Mouse (Mus musculus): ENCODE measurements around the gene Cdc42ep2. TPM values are rescaled to one million over a fixed set of nuclear protein-coding genes. Genes with fewer than 3 reads are reported as not detected.

Gene Cdc42ep2
- total RNA-seq, 2 experiments from 2014 or later, result 3.4 to 3.8 TPM

GRCm38 (mm10) chr19:5938516-5938915, 13.9 kb upstream of the Cdc42ep2 start:
- 0 out of 2 replicates have a peak overlapping the region, but pooled peaks have one; percentile 28 for H3K27ac ChIP-seq
- TF ChIP-seq CTCF (conservative IDR thresholded peaks at IDR 0.05), result no peak
- no peak overlapping the region for H3K4me3 ChIP-seq
- no peak for DNase-seq (ENCODE audit: low spot score in 2 of 2)

DNA sequence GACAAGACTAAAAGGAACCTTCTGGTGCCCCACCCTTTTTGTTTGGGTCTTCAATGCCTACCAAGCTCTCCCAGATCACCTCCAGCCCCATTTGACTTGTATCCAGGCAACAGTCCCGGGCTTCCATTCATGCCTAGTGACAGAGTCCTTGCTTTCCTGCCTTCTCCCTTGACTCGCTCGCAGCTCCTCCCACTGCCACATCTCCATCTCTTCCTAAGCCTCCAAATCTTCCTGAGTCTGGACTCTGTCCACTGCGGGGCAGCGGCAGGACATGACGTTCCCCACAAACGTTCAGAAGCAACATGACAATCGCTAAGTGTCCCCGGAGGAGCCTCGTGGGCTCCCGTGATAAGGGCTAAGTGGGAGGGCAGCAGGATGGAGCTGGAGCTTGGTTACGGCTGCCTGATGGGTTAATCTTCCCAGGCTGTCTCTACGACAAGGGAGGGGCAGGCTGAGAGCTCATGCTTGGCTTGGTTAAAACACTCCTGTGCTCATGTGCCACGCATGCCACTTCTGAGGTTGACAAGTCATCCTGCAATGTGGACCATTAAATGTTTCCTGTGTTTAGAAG, 13.3 kb upstream of the Cdc42ep2 start:
- H3K27ac ChIP-seq, result peak overlapping the region; percentile 28; the same call in 1 of the 2 replicates
- TF ChIP-seq CTCF (conservative IDR thresholded peaks at IDR 0.05), result no peak
- peak overlapping the region; percentile 19; the same call in 1 of the 2 replicates for H3K4me3 ChIP-seq
- no peak for DNase-seq (ENCODE audit: low spot score in 2 of 2)

GRCm38 (mm10) chr19:5937095-5937835, 12.6 kb upstream of the Cdc42ep2 start:
- no peak for TF ChIP-seq CTCF (conservative IDR thresholded peaks at IDR 0.05)
- DNase-seq (ENCODE audit: low spot score in 2 of 2), result no peak

GRCm38 (mm10) chr19:5935691-5936090, 11.1 kb upstream of the Cdc42ep2 start:
- no peak for DNase-seq (ENCODE audit: low spot score in 2 of 2)
- Histone ChIP-seq H3K4me3 (no peak overlapping the region), H3K27ac (no peak overlapping the region)
- TF ChIP-seq CTCF (conservative IDR thresholded peaks at IDR 0.05), result no peak

More at GRCm38 (mm10) chr19:5937095-5937835, 12.6 kb upstream of the Cdc42ep2 start:
- H3K4me3 ChIP-seq, result peak overlapping the region; percentile 19; the same call in 1 of the 2 replicates
- no peak overlapping the region for H3K27ac ChIP-seq

GRCm38 (mm10) chr19:5935266-5935665, 10.7 kb upstream of the Cdc42ep2 start:
- TF ChIP-seq CTCF (conservative IDR thresholded peaks at IDR 0.05), result no peak

DNA sequence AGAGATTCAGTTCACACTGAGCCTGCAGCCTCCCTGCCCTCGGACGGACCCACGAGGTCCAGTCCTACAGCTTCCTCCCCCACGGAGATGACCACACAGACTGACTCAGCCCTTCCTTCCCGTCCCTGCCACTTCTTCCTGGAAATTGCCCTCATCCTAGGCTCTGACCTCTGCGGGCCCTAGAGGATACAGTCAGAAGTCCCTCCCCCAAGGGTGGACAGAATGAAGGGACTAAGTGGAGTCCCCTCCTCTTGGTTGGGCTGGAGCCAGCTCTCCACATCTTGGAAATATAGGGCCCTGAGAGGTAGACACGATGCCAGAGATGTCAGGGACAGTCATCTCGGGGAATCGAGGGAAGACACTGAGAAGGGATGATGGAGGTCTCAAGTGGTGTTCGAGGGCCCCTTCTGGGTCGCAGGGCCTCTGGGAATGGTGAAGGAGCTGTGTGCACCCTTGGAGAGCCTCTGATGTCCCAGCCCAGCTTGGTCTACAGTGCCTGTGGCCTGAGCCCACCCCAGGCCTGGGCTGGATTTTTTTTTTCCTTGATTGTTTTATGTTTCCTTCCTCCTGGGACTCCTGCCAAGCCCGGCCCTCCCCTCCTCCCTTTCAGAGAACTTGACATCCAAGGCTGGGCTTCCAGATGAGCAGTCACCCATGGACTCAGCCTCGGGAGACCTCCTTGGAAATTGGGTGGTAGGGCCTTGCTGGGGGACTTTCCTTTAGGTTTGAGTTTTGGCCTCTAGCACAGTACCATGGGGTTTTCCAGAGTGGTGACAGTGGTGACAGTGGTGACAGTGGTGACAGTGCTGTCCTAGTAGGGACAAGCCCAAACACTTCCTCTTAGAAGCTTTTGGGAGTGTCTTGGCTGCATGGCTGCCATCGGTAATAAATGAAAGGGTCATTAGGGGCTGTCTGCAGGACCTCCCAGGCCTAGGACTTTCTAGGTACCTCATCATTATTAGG, 5.3 kb upstream of the Cdc42ep2 start:
- no peak for TF ChIP-seq CTCF (conservative IDR thresholded peaks at IDR 0.05)
- Histone ChIP-seq H3K27ac (no peak overlapping the region), H3K4me3 (no peak overlapping the region)
- no peak for DNase-seq (ENCODE audit: low spot score in 2 of 2)

More at GRCm38 (mm10) chr19:5935266-5935665, 10.7 kb upstream of the Cdc42ep2 start:
- Histone ChIP-seq H3K4me3 (no peak overlapping the region), H3K27ac (no peak overlapping the region)
- no peak for DNase-seq (ENCODE audit: low spot score in 2 of 2)

GRCm38 (mm10) chr19:5928546-5928945, 3.9 kb upstream of the Cdc42ep2 start:
- TF ChIP-seq CTCF (conservative IDR thresholded peaks at IDR 0.05), result no peak
- no peak for DNase-seq (ENCODE audit: low spot score in 2 of 2)
- no peak overlapping the region for H3K4me3 ChIP-seq
- no peak overlapping the region for H3K27ac ChIP-seq

DNA sequence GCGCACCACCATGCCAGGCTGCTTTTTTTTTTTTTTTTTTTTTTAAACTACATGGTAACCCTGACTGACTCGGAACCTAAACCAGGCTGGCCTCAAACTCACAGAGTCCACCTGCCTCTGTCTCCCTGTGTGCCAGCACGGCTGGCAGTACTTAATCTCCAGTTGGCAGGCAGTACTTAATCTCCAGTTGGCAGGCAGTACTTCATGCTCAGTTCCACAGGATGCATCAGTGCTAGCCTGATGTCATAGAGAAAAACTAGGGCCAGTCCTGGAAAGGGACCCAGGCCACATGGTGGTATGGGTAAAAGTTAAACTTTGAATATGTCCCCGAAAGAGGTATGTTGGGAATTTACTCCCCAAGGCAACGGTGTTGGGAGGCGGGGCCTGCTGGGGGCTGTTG, 3.5 kb upstream of the Cdc42ep2 start:
- DNase-seq (ENCODE audit: low spot score in 2 of 2), result no peak
- Histone ChIP-seq H3K4me3 (no peak overlapping the region), H3K27ac (no peak overlapping the region)
- no peak for TF ChIP-seq CTCF (conservative IDR thresholded peaks at IDR 0.05)

DNA sequence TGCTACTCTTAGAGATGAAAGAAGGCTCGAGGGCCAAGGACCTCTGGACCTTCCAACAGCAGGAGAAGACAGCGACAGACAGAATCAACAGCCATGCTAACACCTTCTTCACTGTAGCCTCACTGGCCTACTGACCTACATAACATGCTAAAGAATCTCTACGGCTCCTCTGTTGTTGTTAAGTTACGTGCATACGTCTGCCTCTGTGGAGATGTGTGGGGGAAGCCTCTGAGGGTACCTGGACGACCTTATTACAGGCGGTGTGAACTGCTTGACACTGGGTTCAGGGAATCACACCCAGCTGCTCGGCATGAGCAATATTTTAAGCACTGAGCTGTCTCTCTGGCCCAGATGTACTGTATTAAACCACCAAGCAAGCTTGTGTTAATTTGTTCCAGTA, 2.9 kb upstream of the Cdc42ep2 start:
- H3K27ac ChIP-seq, result no peak overlapping the region
- H3K4me3 ChIP-seq, result no peak overlapping the region
- no peak for TF ChIP-seq CTCF (conservative IDR thresholded peaks at IDR 0.05)
- DNase-seq (ENCODE audit: low spot score in 2 of 2), result no peak

DNA sequence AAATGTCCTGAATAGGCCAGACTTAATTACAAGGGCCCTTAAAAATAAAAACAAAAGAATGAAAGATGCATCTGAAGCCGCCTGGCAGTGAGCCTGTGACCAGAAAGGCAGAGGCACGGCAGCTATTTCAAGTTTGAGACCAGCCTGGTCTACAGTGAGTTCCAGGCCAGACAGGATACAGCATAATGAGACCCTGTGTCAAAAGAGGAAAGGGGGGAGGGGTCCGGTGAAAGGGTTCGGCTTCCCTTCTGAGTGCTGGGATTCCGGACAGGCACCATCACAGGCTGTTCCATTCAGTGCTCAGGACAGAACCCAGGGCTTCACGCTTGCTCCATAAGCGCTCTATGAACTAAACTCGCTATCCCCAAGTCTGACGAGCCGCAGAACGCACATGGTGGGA, 2.4 kb upstream of the Cdc42ep2 start:
- DNase-seq (ENCODE audit: low spot score in 2 of 2), result no peak
- no peak overlapping the region for H3K4me3 ChIP-seq
- TF ChIP-seq CTCF (conservative IDR thresholded peaks at IDR 0.05), result no peak
- no peak overlapping the region for H3K27ac ChIP-seq

- H3K27ac ChIP-seq, result peak overlapping the region; percentile 29
- no peak for TF ChIP-seq CTCF (conservative IDR thresholded peaks at IDR 0.05)
Observed at GRCm38 (mm10) chr19:5925311-5925855, 767 bp upstream of the Cdc42ep2 start.

GRCm38 (mm10) chr19:5923990-5924712, 465 bp downstream of the Cdc42ep2 start:
- DNase-seq (ENCODE audit: low spot score in 2 of 2), result peak; percentile 71 to 86
- TF ChIP-seq CTCF (conservative IDR thresholded peaks at IDR 0.05), result peak; percentile 92
- Histone ChIP-seq H3K27ac (peak overlapping the region; percentile 77), H3K4me3 (peak overlapping the region; percentile 70)

More at GRCm38 (mm10) chr19:5925311-5925855, 767 bp upstream of the Cdc42ep2 start:
- DNase-seq (ENCODE audit: low spot score in 2 of 2), result no peak
- H3K4me3 ChIP-seq, result peak overlapping the region; percentile 70

Measured in layer of hippocampus, adult 2 months (tissue).